Mouse (Mus musculus): ENCODE measurements around the gene Higd1c. TPM values are rescaled to one million over a fixed set of nuclear protein-coding genes. Genes with fewer than 3 reads are reported as not detected.
"Not testable (repeated sequence)": the region's sequence is repeated elsewhere in the genome, so short reads cannot be mapped to it uniquely, and the experiment has no call there.

Gene Higd1c
- 0.65 TPM in 1 of 2 replicates, not detected in the other for polyA plus RNA-seq (2016; fragmentation: Nextera tagmentation; extraction: Ambion mirVana)

GRCm38 (mm10) chr15:100364242-100364641 is at the start of gene Higd1c:
TSS of gene Higd1c (plus strand) at chr15:100364542.
- H3K4me1 ChIP-seq: peaks cover 12% of the 10 kb centered on the region; the same call in 1 of the 2 replicates
- no peak within 1 kb of the TSS for H3K4me3 ChIP-seq
- no peaks in the 10 kb centered on the region for H3K9me3 ChIP-seq (replicated peaks)
- peaks cover 20% of the 10 kb centered on the region; the same call in 1 of the 2 replicates for H3K27me3 ChIP-seq (ENCODE audit: low read depth, poor library complexity, severe bottlenecking)
- DNase-seq (ENCODE audit: low spot score): no peak
- H3K36me3 ChIP-seq: no peaks in the 10 kb centered on the region
- no peak within 1 kb of the TSS for H3K27ac ChIP-seq
- WGBS: 50% methylated on average over 7 of the region's 7 CpGs

GRCm38 (mm10) chr15:100318014-100318671 is 46.2 kb upstream of the Higd1c start:
- not testable (repeated sequence) for H3K4me3 ChIP-seq; H3K4me1 ChIP-seq; H3K9me3 ChIP-seq (replicated peaks); H3K27me3 ChIP-seq (ENCODE audit: low read depth, poor library complexity, severe bottlenecking); DNase-seq (ENCODE audit: low spot score); H3K27ac ChIP-seq; H3K36me3 ChIP-seq
- WGBS: 68% methylated on average over 4 of the region's 4 CpGs

GRCm38 (mm10) chr15:100319884-100320283 is 44.5 kb upstream of the Higd1c start:
- no peaks in the 10 kb centered on the region for H3K27me3 ChIP-seq (ENCODE audit: low read depth, poor library complexity, severe bottlenecking)
- peaks cover under 1% of the 10 kb centered on the region; the same call in 1 of the 2 replicates for H3K36me3 ChIP-seq
- no peaks in the 10 kb centered on the region for H3K4me1 ChIP-seq
- DNase-seq (ENCODE audit: low spot score): no peak
- no peak overlapping the region for H3K27ac ChIP-seq
- H3K9me3 ChIP-seq (replicated peaks): no peaks in the 10 kb centered on the region
- WGBS: 80% methylated on average over 1 of the region's 1 CpGs
- H3K4me3 ChIP-seq: no peak overlapping the region

GRCm38 (mm10) chr15:100320295-100320905 is 43.9 kb upstream of the Higd1c start:
- no peak overlapping the region for H3K4me3 ChIP-seq
- 66% methylated on average over 9 of the region's 9 CpGs for WGBS
- H3K27ac ChIP-seq: no peak overlapping the region
- DNase-seq (ENCODE audit: low spot score): no peak
- no peaks in the 10 kb centered on the region for H3K36me3 ChIP-seq
- H3K9me3 ChIP-seq (replicated peaks): no peaks in the 10 kb centered on the region
- no peaks in the 10 kb centered on the region for H3K27me3 ChIP-seq (ENCODE audit: low read depth, poor library complexity, severe bottlenecking)
- no peaks in the 10 kb centered on the region for H3K4me1 ChIP-seq

GRCm38 (mm10) chr15:100321134-100321533 is 43.2 kb upstream of the Higd1c start:
- DNase-seq (ENCODE audit: low spot score): no peak
- Histone ChIP-seq H3K27ac (no peak overlapping the region), H3K4me3 (no peak overlapping the region), H3K9me3 (replicated peaks) (no peaks in the 10 kb centered on the region), H3K36me3 (no peaks in the 10 kb centered on the region), H3K4me1 (no peaks in the 10 kb centered on the region), H3K27me3 (ENCODE audit: low read depth, poor library complexity, severe bottlenecking) (no peaks in the 10 kb centered on the region)
- 51% methylated on average over 5 of the region's 5 CpGs for WGBS

GRCm38 (mm10) chr15:100324021-100324591 is 40.2 kb upstream of the Higd1c start:
- Histone ChIP-seq H3K4me1 (peaks cover 2% of the 10 kb centered on the region; the same call in 1 of the 2 replicates), H3K36me3 (no peaks in the 10 kb centered on the region), H3K27me3 (ENCODE audit: low read depth, poor library complexity, severe bottlenecking) (no peaks in the 10 kb centered on the region), H3K9me3 (replicated peaks) (no peaks in the 10 kb centered on the region), H3K4me3 (no peak overlapping the region), H3K27ac (no peak overlapping the region)
- no peak for DNase-seq (ENCODE audit: low spot score)
- WGBS: 78% methylated on average over 12 of the region's 12 CpGs

GRCm38 (mm10) chr15:100325235-100325634 is 39.1 kb upstream of the Higd1c start:
- H3K36me3 ChIP-seq: no peaks in the 10 kb centered on the region
- H3K4me3 ChIP-seq: no peak overlapping the region
- no peak for DNase-seq (ENCODE audit: low spot score)
- WGBS: 94% methylated on average over 3 of the region's 3 CpGs
- H3K27ac ChIP-seq: no peak overlapping the region
- H3K27me3 ChIP-seq (ENCODE audit: low read depth, poor library complexity, severe bottlenecking): no peaks in the 10 kb centered on the region
- no peaks in the 10 kb centered on the region for H3K9me3 ChIP-seq (replicated peaks)
- H3K4me1 ChIP-seq: peaks cover 3% of the 10 kb centered on the region; the same call in 1 of the 2 replicates

GRCm38 (mm10) chr15:100328089-100328488 is 36.3 kb upstream of the Higd1c start:
- not testable (repeated sequence) for H3K9me3 ChIP-seq (replicated peaks); H3K4me3 ChIP-seq; H3K36me3 ChIP-seq; H3K27me3 ChIP-seq (ENCODE audit: low read depth, poor library complexity, severe bottlenecking); H3K4me1 ChIP-seq; H3K27ac ChIP-seq; DNase-seq (ENCODE audit: low spot score)
- 66% methylated on average over 4 of the region's 4 CpGs for WGBS

- not testable (repeated sequence) for H3K27me3 ChIP-seq (ENCODE audit: low read depth, poor library complexity, severe bottlenecking); H3K36me3 ChIP-seq; DNase-seq (ENCODE audit: low spot score); H3K27ac ChIP-seq; H3K9me3 ChIP-seq (replicated peaks); H3K4me3 ChIP-seq; H3K4me1 ChIP-seq
- 19% methylated on average over 10 of the region's 10 CpGs for WGBS
Observed at GRCm38 (mm10) chr15:100329336-100329735, 35.0 kb upstream of the Higd1c start.

GRCm38 (mm10) chr15:100330739-100331138 is 33.6 kb upstream of the Higd1c start:
- Histone ChIP-seq H3K36me3 (no peaks in the 10 kb centered on the region), H3K27ac (no peak overlapping the region), H3K27me3 (ENCODE audit: low read depth, poor library complexity, severe bottlenecking) (no peaks in the 10 kb centered on the region), H3K9me3 (replicated peaks) (no peaks in the 10 kb centered on the region), H3K4me1 (peaks cover 6% of the 10 kb centered on the region; the same call in 1 of the 2 replicates), H3K4me3 (no peak overlapping the region)
- no peak for DNase-seq (ENCODE audit: low spot score)
- WGBS: 46% methylated on average over 7 of the region's 7 CpGs

- H3K4me3 ChIP-seq; H3K36me3 ChIP-seq; H3K4me1 ChIP-seq; H3K27ac ChIP-seq; H3K9me3 ChIP-seq (replicated peaks); DNase-seq (ENCODE audit: low spot score); H3K27me3 ChIP-seq (ENCODE audit: low read depth, poor library complexity, severe bottlenecking): not testable (repeated sequence)
- 52% methylated on average over 3 of the region's 10 CpGs for WGBS
Observed at GRCm38 (mm10) chr15:100332077-100332961, 32.0 kb upstream of the Higd1c start.

- H3K27ac ChIP-seq: no peak within 1 kb of the TSS
- WGBS: 86% methylated on average over 10 of the region's 10 CpGs
- H3K4me1 ChIP-seq: 0 out of 2 replicates have a peak, but pooled peaks cover 3% of the 10 kb centered on the region
- no peak within 1 kb of the TSS for H3K4me3 ChIP-seq
- H3K9me3 ChIP-seq (replicated peaks): no peaks in the 10 kb centered on the region
- DNase-seq (ENCODE audit: low spot score): no peak
- H3K27me3 ChIP-seq (ENCODE audit: low read depth, poor library complexity, severe bottlenecking): no peaks in the 10 kb centered on the region
- no peaks in the 10 kb centered on the region for H3K36me3 ChIP-seq
Observed at GRCm38 (mm10) chr15:100334629-100335028, 29.7 kb upstream of the Higd1c start, which contains the start of gene Mettl7a3. TSS of gene Mettl7a3 (plus strand) at chr15:100334929.
